Mouse (Mus musculus): Measurements from ENCODE around the gene Cers6.

DNA sequence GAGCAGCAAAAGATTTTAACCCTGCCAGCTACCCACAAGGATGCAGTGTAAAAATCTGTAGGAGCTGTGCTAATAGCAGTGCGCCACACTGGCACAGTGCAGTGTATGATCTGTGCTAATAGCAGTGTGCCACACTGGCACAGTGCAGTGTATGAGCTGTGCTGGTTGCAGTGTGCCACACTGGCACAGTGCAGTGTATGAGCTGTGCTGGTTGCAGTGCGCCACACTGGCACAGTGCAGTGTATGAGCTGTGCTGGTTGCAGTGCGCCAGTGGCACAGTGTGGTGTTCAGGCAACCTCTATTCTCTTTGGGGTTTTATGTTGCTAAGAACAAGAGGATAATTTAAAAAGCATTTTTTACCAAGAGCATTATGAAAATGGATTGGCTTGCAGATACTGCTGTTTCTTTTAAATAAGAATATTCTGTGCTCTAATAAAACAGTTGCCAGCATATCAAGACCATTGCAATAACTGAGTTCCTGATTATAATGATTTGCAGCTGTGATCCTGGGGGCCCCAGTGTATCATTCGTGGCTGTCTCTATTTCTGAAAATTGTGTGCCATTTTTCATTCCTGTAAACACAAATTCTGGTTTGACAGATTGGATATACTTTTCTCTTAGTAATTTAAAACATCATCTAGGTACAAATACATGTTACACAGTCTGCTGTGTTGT is 159.5 kb downstream of the Cers6 start:
- TF ChIP-seq CTCF (conservative IDR thresholded peaks at IDR 0.05; ENCODE audit: low read length): no peak
- TF ChIP-seq NANOG (IDR thresholded peaks at IDR 0.05; ENCODE audit: borderline replicate concordance, low read length): no peak
- TF ChIP-seq POU5F1 (IDR thresholded peaks at IDR 0.05; ENCODE audit: borderline replicate concordance, low read length): no peak

Measured in E14TG2a.4 (cell line).